Mouse (Mus musculus) hindbrain, postnatal 0 days (tissue): ENCODE measurements around the gene Wdr4. TPM values are rescaled to one million over a fixed set of nuclear protein-coding genes. Genes with fewer than 3 reads are reported as not detected.

Source experiments
- ATAC-seq: fragments of 200-750 bp; cut with Nextera tagmentation; 2 replicates; pipeline ENCODE4 v1.8.0; 2017; ENCODE audit warnings: mild to moderate bottlenecking, moderate TSS enrichment, moderate library complexity
- DNase-seq: peaks from one replicate; pipeline ENCODE4 v3.0.0-alpha.2; 2015; ENCODE audit warnings: low spot score
- H3K27ac ChIP-seq: fragments of 300-500 bp; sonication (generic); 2 replicates; pipeline ENCODE4 v1.5.1; 2014; ENCODE audit warnings: mild to moderate bottlenecking
- H3K27me3 ChIP-seq: fragments of 300-500 bp; sonication (generic); 2 replicates; pipeline ENCODE4 v1.6.1; 2014; ENCODE audit warnings: low read length, mixed read lengths; ENCODE audit not compliant: insufficient read depth
- H3K36me3 ChIP-seq: fragments of 300-500 bp; sonication (generic); 2 replicates; pipeline ENCODE4 v1.6.1; 2014; ENCODE audit warnings: low read length, mixed read lengths; ENCODE audit not compliant: insufficient read depth
- H3K4me1 ChIP-seq: fragments of 300-500 bp; sonication (generic); 2 replicates; pipeline ENCODE4 v1.6.1; 2014; ENCODE audit warnings: antibody characterized with exemption, low read length, mixed read lengths; ENCODE audit not compliant: insufficient read depth
- H3K4me2 ChIP-seq: fragments of 300-500 bp; sonication (generic); 2 replicates; pipeline ENCODE4 v1.6.1; 2014; ENCODE audit warnings: low read depth, mild to moderate bottlenecking, low read length, moderate library complexity, mixed read lengths
- H3K4me3 ChIP-seq: fragments of 300-500 bp; sonication (generic); 2 replicates; pipeline ENCODE4 v1.5.1; 2014; ENCODE audit warnings: low read length
- H3K9ac ChIP-seq: fragments of 300-500 bp; sonication (generic); replicated peaks from 2 replicates; pipeline ENCODE4 v1.6.1; 2014; ENCODE audit warnings: mild to moderate bottlenecking, low read length, moderate library complexity, mixed read lengths
- H3K9me3 ChIP-seq: fragments of 300-500 bp; sonication (generic); 2 replicates; pipeline ENCODE4 v1.6.1; 2016; ENCODE audit warnings: low read length, mixed read lengths
- CTCF ChIP-seq: IDR thresholded peaks from 2 replicates; pipeline ENCODE4 v1.5.1; 2016; ENCODE audit warnings: antibody characterized with exemption, control low read depth, low read depth
- WGBS: fragments of 180-500 bp; shearing (Covaris S2); extraction: QIAGEN DNeasy Blood & Tissue Kit; methylation state at CpG from one replicate; pipeline ENCODE4 v1.1.7; 2014; 5-methylcytosine and 5-hydroxymethylcytosine counted together
- polyA plus RNA-seq: library from polyadenylated mRNA; unstranded; fragments of >200 nt; fragmentation: Nextera tagmentation; extraction: Ambion mirVana; gene quantifications from 2 replicates; pipeline ENCODE4 v1.2.1, GENCODE M21; 2015
- total RNA-seq: library from RNA; depleted of rRNA; stranded (reverse); fragments of >200 nt; gene quantifications from 2 replicates; pipeline ENCODE4 v1.2.3, GENCODE M21; 2014

Gene Wdr4
- total and polyA plus RNA-seq, 2 experiments from 2014 or later = 26.8 to 56.5 TPM

DNA sequence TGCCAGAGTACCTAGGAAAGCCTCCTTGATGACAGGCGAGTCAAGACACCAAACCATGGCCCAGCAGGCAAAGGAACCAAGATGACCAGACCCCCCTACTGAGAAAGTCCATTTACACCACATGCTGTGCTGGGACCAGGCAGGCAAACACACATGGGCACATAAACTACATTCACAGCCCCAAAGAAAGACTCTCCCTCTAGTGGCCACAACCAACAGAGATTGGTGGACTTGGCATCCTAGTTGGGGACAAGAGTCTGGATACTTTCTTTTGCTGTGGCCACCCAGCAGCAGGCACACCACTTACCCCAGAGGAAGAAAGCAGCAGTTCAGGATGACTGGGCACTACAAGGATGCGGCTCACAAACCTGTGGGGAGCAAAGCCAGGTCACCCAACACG is 18.9 kb downstream of the Wdr4 start:
- no peak overlapping the region for H3K27ac ChIP-seq
- no peaks in the 10 kb centered on the region for H3K4me1 ChIP-seq
- TF ChIP-seq CTCF = peak; percentile 47; the same call in 1 of the 2 replicates
- no peaks in the 10 kb centered on the region for H3K9me3 ChIP-seq
- no peak overlapping the region for H3K9ac ChIP-seq
- WGBS = 92% methylated on average over 3 of the region's 3 CpGs
- H3K27me3 ChIP-seq = no peaks in the 10 kb centered on the region
- peaks cover 60% of the 10 kb centered on the region for H3K36me3 ChIP-seq
- no peak for ATAC-seq
- no peak overlapping the region for H3K4me3 ChIP-seq
- no peak for DNase-seq
- H3K4me2 ChIP-seq = no peak overlapping the region

DNA sequence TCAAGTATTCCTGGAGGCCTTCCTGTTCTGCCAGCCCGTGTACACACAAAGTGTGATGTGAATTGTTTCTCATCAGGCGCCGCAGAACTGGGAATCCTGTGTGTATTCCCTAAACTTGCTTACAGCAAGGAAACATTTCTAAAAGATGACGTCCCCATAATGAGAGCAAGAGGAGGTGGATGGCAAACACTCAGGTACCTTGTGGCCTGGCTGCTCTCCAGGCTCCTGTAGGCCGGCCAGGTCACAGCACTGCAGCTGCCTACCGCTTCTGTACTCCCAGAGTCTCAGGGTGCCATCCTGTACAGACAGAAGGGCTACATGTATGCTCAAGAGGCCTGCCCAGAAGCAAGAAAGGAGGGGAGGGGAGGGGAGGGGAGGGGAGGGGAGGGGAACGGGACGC is 19.4 kb downstream of the Wdr4 start:
- ATAC-seq = no peak
- H3K4me3 ChIP-seq = no peak overlapping the region
- no peaks in the 10 kb centered on the region for H3K4me1 ChIP-seq
- 84% methylated on average over 8 of the region's 8 CpGs for WGBS
- H3K9me3 ChIP-seq = no peaks in the 10 kb centered on the region
- peaks cover 58% of the 10 kb centered on the region for H3K36me3 ChIP-seq
- TF ChIP-seq CTCF = no peak
- no peak overlapping the region for H3K4me2 ChIP-seq
- H3K27me3 ChIP-seq = no peaks in the 10 kb centered on the region
- no peak for DNase-seq
- H3K9ac ChIP-seq = no peak overlapping the region
- no peak overlapping the region for H3K27ac ChIP-seq

DNA sequence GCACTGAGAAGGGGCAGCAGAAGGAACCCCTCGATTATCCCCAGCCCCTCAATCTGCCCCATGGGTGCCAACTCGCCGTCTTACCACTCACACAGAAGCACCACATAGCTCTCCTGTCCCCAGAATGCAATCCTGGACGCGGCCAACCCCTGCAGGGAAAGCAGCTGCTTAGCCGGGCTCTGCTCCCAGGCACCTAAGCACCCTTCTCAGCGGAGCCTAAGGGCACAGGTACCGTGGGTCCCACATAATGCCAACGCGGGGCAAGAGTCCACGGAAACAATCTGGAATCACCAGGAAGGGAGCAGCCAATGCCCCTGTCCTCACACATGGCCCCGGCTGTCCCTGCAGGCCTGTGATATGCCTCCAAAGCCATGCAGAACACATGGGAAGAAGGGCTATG is 20.1 kb downstream of the Wdr4 start:
- H3K27ac ChIP-seq = no peak overlapping the region
- WGBS = 85% methylated on average over 12 of the region's 12 CpGs
- no peak overlapping the region for H3K9ac ChIP-seq
- H3K4me3 ChIP-seq = no peak overlapping the region
- peaks cover 55% of the 10 kb centered on the region for H3K36me3 ChIP-seq
- no peaks in the 10 kb centered on the region for H3K27me3 ChIP-seq
- DNase-seq = no peak
- TF ChIP-seq CTCF = no peak
- no peak overlapping the region for H3K4me2 ChIP-seq
- no peak for ATAC-seq
- no peaks in the 10 kb centered on the region for H3K9me3 ChIP-seq
- no peaks in the 10 kb centered on the region for H3K4me1 ChIP-seq

DNA sequence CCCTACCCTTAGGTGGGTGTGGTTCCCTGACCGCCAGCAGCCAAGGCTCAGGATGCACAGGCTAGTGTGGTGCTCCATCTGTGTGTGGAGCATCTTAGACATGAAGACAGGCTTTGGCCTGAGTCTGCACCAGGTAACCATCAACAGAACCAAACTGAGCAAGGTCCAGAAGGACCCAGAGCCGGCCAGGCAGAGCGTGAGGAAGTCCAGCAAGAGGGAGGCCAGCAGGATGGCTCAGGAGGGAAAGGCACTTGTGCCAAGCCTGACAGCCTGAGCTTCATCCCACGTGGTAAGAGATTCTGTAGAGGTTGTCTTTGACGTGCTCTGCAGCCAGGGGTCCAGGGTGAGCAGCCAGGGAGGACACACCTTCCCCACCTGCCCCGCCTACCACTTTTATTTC is 22.1 kb downstream of the Wdr4 start:
- H3K4me2 ChIP-seq = no peak overlapping the region
- no peaks in the 10 kb centered on the region for H3K27me3 ChIP-seq
- TF ChIP-seq CTCF = no peak
- ATAC-seq (no peak), DNase-seq (no peak)
- H3K9me3 ChIP-seq = no peaks in the 10 kb centered on the region
- no peak overlapping the region for H3K9ac ChIP-seq
- H3K4me1 ChIP-seq = no peaks in the 10 kb centered on the region
- peaks cover 49% of the 10 kb centered on the region for H3K36me3 ChIP-seq
- H3K4me3 ChIP-seq = no peak overlapping the region
- no peak overlapping the region for H3K27ac ChIP-seq
- 86% methylated on average over 6 of the region's 6 CpGs for WGBS

DNA sequence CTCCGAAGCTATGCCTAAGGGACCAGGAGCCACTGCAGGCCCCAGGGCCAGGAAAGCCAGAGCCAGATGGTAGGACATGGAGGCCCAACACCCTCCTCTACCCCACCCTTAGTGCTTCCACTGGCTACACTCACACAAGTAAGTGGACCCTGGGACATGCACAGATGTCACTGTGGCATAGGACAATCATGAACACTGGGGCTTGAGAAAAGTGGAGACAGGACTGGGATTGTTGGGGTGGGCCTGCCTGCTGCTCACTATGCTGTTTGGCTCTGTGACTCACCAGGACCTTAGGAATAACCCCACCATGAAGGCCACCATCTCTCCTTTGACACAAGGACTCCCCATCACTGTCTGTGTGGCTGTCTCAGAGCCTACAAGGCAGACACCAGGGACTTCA is 24.8 kb downstream of the Wdr4 start:
- no peak for ATAC-seq
- Histone ChIP-seq H3K4me3 (no peak overlapping the region), H3K9me3 (no peaks in the 10 kb centered on the region), H3K9ac (no peak overlapping the region), H3K27me3 (no peaks in the 10 kb centered on the region), H3K27ac (no peak overlapping the region), H3K36me3 (peaks cover 36% of the 10 kb centered on the region), H3K4me2 (no peak overlapping the region), H3K4me1 (no peaks in the 10 kb centered on the region)
- no peak for TF ChIP-seq CTCF
- WGBS = 100% methylated on average over 1 of the region's 1 CpGs
- DNase-seq = no peak

DNA sequence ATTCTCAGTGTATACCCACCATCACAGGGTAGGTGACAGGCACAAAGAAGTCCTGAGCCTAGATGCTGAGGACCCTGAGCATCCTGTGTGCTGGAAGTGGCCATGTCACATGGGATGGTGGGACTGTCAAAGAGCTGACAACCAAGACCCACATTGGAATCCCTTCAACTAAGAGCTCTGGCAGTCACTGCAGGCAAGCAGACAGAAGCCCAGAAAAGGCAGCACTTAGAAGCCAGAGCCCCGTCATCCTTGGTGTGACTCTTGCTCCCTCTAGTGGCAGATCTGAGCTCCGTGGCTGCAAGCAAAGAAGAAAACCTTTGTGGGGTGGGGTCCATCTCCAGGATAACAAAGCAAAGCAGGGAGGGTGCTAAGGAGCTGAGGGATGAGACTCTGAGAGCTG is 27.4 kb downstream of the Wdr4 start:
- ATAC-seq (peak; percentile 82), DNase-seq (peak; percentile 96)
- Histone ChIP-seq H3K36me3 (peaks cover 13% of the 10 kb centered on the region), H3K27me3 (no peaks in the 10 kb centered on the region), H3K4me1 (no peaks in the 10 kb centered on the region), H3K9ac (no peak overlapping the region), H3K9me3 (no peaks in the 10 kb centered on the region), H3K27ac (no peak overlapping the region), H3K4me2 (no peak overlapping the region), H3K4me3 (no peak overlapping the region)
- TF ChIP-seq CTCF = peak; percentile 100
- 2% methylated on average over 2 of the region's 2 CpGs for WGBS

DNA sequence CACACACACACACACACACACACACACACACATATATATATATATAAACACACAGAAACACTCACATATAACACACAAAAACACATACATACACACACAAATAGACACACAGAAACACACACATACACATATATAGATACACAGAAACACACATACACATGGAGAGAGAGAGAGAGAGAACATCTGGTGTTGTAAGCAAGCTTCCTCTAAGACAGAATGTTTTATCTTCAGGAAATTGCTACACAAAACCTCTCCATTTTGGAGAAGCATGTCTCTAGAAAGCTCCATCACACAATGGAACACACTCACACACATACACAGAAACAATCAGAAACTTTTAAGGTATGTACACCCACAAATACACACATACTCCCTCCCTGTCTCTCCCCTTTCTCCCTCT is 28.4 kb downstream of the Wdr4 start:
- peaks cover 4% of the 10 kb centered on the region; the same call in 1 of the 2 replicates for H3K36me3 ChIP-seq
- no peak overlapping the region for H3K4me2 ChIP-seq
- no peak for DNase-seq
- no peak for TF ChIP-seq CTCF
- H3K27ac ChIP-seq = no peak overlapping the region
- no peaks in the 10 kb centered on the region for H3K9me3 ChIP-seq
- no peak for ATAC-seq
- no peaks in the 10 kb centered on the region for H3K4me1 ChIP-seq
- H3K4me3 ChIP-seq = no peak overlapping the region
- no peaks in the 10 kb centered on the region for H3K27me3 ChIP-seq
- no peak overlapping the region for H3K9ac ChIP-seq
